Mouse (Mus musculus) MEL (cell line): ENCODE data around the gene Sp2. TPM values are rescaled to one million over a fixed set of nuclear protein-coding genes. Genes with fewer than 3 reads are reported as not detected.

ENCODE experiments used
- DNase-seq: peaks from one replicate; pipeline ENCODE4 v3.0.0; 2011; ENCODE audit warnings: low read depth, low spot score
- H3K27ac ChIP-seq: 2 replicates; pipeline ENCODE4 v1.5.1; 2012; ENCODE audit warnings: low read depth, mild to moderate bottlenecking, control low read depth, low read length, moderate library complexity; ENCODE audit not compliant: control insufficient read depth
- H3K27me3 ChIP-seq, 2 experiments: fragments of 150-350 bp in 1 of 2; sonication (generic) in 1 of 2; 2 replicates each; pipeline ENCODE4 v1.6.1; 2012; ENCODE audit warnings: low read length in 2 of 2, mild to moderate bottlenecking in 2 of 2, improper control_type of control experiment in 1 of 2, moderate library complexity in 1 of 2; ENCODE audit not compliant: insufficient read depth in 2 of 2, control insufficient read depth in 1 of 2
- H3K36me3 ChIP-seq, 2 experiments: 2 replicates each; pipeline ENCODE4 v1.6.1; 2012 to 2014; ENCODE audit warnings: low read length in 2 of 2, improper control_type of control experiment in 1 of 2, inconsistent platforms in 1 of 2, mild to moderate bottlenecking in 1 of 2; ENCODE audit not compliant: insufficient read depth in 2 of 2, control insufficient read depth in 1 of 2
- H3K4me1 ChIP-seq, 2 experiments: fragments of 150-350 bp in 1 of 2; sonication (generic) in 1 of 2; 2 replicates each; pipeline ENCODE4 v1.6.1; 2012; ENCODE audit warnings: low read length in 2 of 2, improper control_type of control experiment in 1 of 2, mild to moderate bottlenecking in 1 of 2; ENCODE audit not compliant: insufficient read depth in 2 of 2, control insufficient read depth in 1 of 2
- H3K4me3 ChIP-seq, 2 experiments: fragments of 150-350 bp in 1 of 2; sonication (generic) in 1 of 2; 2 replicates each; pipeline ENCODE4 v1.5.1; 2012; ENCODE audit warnings: low read depth in 2 of 2, low read length in 2 of 2, mild to moderate bottlenecking in 2 of 2, moderate library complexity in 2 of 2, control low read depth in 1 of 2, improper control_type of control experiment in 1 of 2; ENCODE audit not compliant: control insufficient read depth in 1 of 2, insufficient read depth in 1 of 2
- H3K79me2 ChIP-seq: 2 replicates; pipeline ENCODE4 v1.6.1; 2012; ENCODE audit warnings: mild to moderate bottlenecking, low read length, moderate library complexity; ENCODE audit not compliant: control insufficient read depth, poor library complexity, insufficient read depth
- H3K9ac ChIP-seq: 2 replicates; pipeline ENCODE4 v1.6.1; 2012; ENCODE audit warnings: low read depth, mild to moderate bottlenecking, control low read depth, low read length, moderate library complexity; ENCODE audit not compliant: control insufficient read depth, poor library complexity, severe bottlenecking
- H3K9me3 ChIP-seq: fragments of 150-350 bp; sonication (generic); replicated peaks from 2 replicates; pipeline ENCODE4 v1.6.1; 2012; ENCODE audit warnings: mild to moderate bottlenecking, low read length, improper control_type of control experiment, moderate library complexity; ENCODE audit not compliant: insufficient read depth
- BHLHE40 ChIP-seq: IDR thresholded peaks from 2 replicates; pipeline ENCODE4 v1.6.1; 2012; ENCODE audit warnings: low read depth, mild to moderate bottlenecking, inconsistent platforms, low read length, improper control_type of control experiment, borderline replicate concordance
- CHD2 ChIP-seq: IDR thresholded peaks from 2 replicates; pipeline ENCODE4 v1.6.1; 2011; ENCODE audit warnings: low read length, improper control_type of control experiment
- EP300 ChIP-seq, 2 experiments: IDR thresholded peaks; 2 replicates each; pipeline ENCODE4 v1.6.1; 2011; ENCODE audit warnings: improper control_type of control experiment in 2 of 2, low read length in 2 of 2, low read depth in 1 of 2, mild to moderate bottlenecking in 1 of 2
- GATA1 ChIP-seq: IDR thresholded peaks from 2 replicates; pipeline ENCODE4 v1.6.1; 2011; ENCODE audit warnings: low read depth, low read length, improper control_type of control experiment
- MAFK ChIP-seq: IDR thresholded peaks from 2 replicates; pipeline ENCODE4 v1.6.1; 2011; ENCODE audit warnings: low read depth, mild to moderate bottlenecking, low read length, improper control_type of control experiment, borderline replicate concordance
- MAX ChIP-seq: IDR thresholded peaks from 2 replicates; pipeline ENCODE4 v1.6.1; 2011; ENCODE audit warnings: low read length, improper control_type of control experiment
- MEF2A ChIP-seq: IDR thresholded peaks from 2 replicates; pipeline ENCODE4 v1.6.1; 2014; ENCODE audit warnings: low read depth, mild to moderate bottlenecking, inconsistent platforms, low read length, improper control_type of control experiment; ENCODE audit not compliant: poor library complexity, insufficient replicate concordance, severe bottlenecking; ENCODE audit errors: extremely low read depth
- MYB ChIP-seq: IDR thresholded peaks from 2 replicates; pipeline ENCODE4 v1.6.1; 2011; ENCODE audit warnings: mild to moderate bottlenecking, low read depth, low read length, improper control_type of control experiment
- MYC ChIP-seq: IDR thresholded peaks from 2 replicates; pipeline ENCODE4 v1.6.1; 2011; ENCODE audit warnings: low read depth, mild to moderate bottlenecking, low read length, improper control_type of control experiment, moderate library complexity
- NELFE ChIP-seq: IDR thresholded peaks from 2 replicates; pipeline ENCODE4 v1.6.1; 2011; ENCODE audit warnings: low read depth, low read length, improper control_type of control experiment
- NRF1 ChIP-seq: IDR thresholded peaks from 2 replicates; pipeline ENCODE4 v1.6.1; 2014; ENCODE audit warnings: low read depth, mild to moderate bottlenecking, inconsistent platforms, low read length, improper control_type of control experiment, moderate library complexity; ENCODE audit not compliant: poor library complexity, insufficient read depth, severe bottlenecking
- POLR2A ChIP-seq, 2 experiments: IDR thresholded peaks; 2 replicates each; pipeline ENCODE4 v1.6.1; 2011 to 2012; ENCODE audit warnings: low read length in 2 of 2, mild to moderate bottlenecking in 2 of 2, control low read depth in 1 of 2, improper control_type of control experiment in 1 of 2, low read depth in 1 of 2, moderate library complexity in 1 of 2; ENCODE audit not compliant: control insufficient read depth in 1 of 2, insufficient read depth in 1 of 2, poor library complexity in 1 of 2
- POLR2AphosphoS2 ChIP-seq: IDR thresholded peaks from 2 replicates; pipeline ENCODE4 v1.6.1; 2011; ENCODE audit warnings: low read length, improper control_type of control experiment
- POLR2AphosphoS5 ChIP-seq: IDR thresholded peaks from 2 replicates; pipeline ENCODE4 v1.6.1; 2012; ENCODE audit warnings: low read depth, borderline replicate concordance, mild to moderate bottlenecking, inconsistent platforms, low read length, moderate library complexity, mixed read lengths
- RAD21 ChIP-seq: IDR thresholded peaks from 2 replicates; pipeline ENCODE4 v1.6.1; 2011; ENCODE audit warnings: mild to moderate bottlenecking, low read depth, low read length, improper control_type of control experiment
- RCOR1 ChIP-seq: IDR thresholded peaks from 2 replicates; pipeline ENCODE4 v1.6.1; 2012; ENCODE audit warnings: low read depth, mild to moderate bottlenecking, inconsistent platforms, low read length, improper control_type of control experiment
- TAL1 ChIP-seq: IDR thresholded peaks from 2 replicates; pipeline ENCODE4 v1.6.1; 2012; ENCODE audit warnings: mild to moderate bottlenecking, inconsistent platforms, low read length, moderate library complexity, mixed read lengths
- TBP ChIP-seq: IDR thresholded peaks from 2 replicates; pipeline ENCODE4 v1.8.0; 2011; ENCODE audit warnings: low read depth, low read length, improper control_type of control experiment
- TCF12 ChIP-seq: IDR thresholded peaks from 2 replicates; pipeline ENCODE4 v1.6.1; 2014; ENCODE audit warnings: low read depth, mild to moderate bottlenecking, inconsistent platforms, low read length, improper control_type of control experiment, moderate library complexity
- UBTF ChIP-seq: IDR thresholded peaks from 2 replicates; pipeline ENCODE4 v1.6.1; 2012; ENCODE audit warnings: low read depth, mild to moderate bottlenecking, inconsistent platforms, low read length, improper control_type of control experiment, moderate library complexity, borderline replicate concordance; ENCODE audit not compliant: insufficient read depth
- USF1 ChIP-seq: IDR thresholded peaks from 2 replicates; pipeline ENCODE4 v1.6.1; 2014; ENCODE audit warnings: low read depth, mild to moderate bottlenecking, inconsistent platforms, low read length, improper control_type of control experiment, moderate library complexity
- USF2 ChIP-seq, 2 experiments: IDR thresholded peaks; 2 replicates each; pipeline ENCODE4 v1.6.1; 2011 to 2012; ENCODE audit warnings: improper control_type of control experiment in 2 of 2, low read length in 2 of 2, borderline replicate concordance in 1 of 2, inconsistent platforms in 1 of 2, low read depth in 1 of 2, mild to moderate bottlenecking in 1 of 2; ENCODE audit not compliant: insufficient read depth in 1 of 2
- ZC3H11A ChIP-seq: IDR thresholded peaks from 2 replicates; pipeline ENCODE4 v1.6.1; 2012; ENCODE audit warnings: low read depth, mild to moderate bottlenecking, inconsistent platforms, low read length, improper control_type of control experiment
- ZNF384 ChIP-seq: IDR thresholded peaks from 2 replicates; pipeline ENCODE4 v1.6.1; 2012; ENCODE audit warnings: low read depth, mild to moderate bottlenecking, inconsistent platforms, low read length, improper control_type of control experiment
- polyA plus RNA-seq, 2 experiments: library from polyadenylated mRNA; stranded (reverse) in 1 of 2; unstranded in 1 of 2; fragments of >175 nt in 1 of 2; fragments of >200 nt in 1 of 2; gene quantifications; 2 replicates each; pipeline versions ENCODE4 v1.2.1 to v1.2.4; 2012; ENCODE audit warnings: low replicate concordance in 2 of 2, low read depth in 1 of 2; ENCODE audit not compliant: insufficient read length in 2 of 2, insufficient read depth in 1 of 2, missing spikeins in 1 of 2
- total RNA-seq: library from RNA; depleted of rRNA; stranded (reverse); fragments of 300-350 nt; gene quantifications from 2 replicates; pipeline ENCODE4 v1.2.3, GENCODE M21; 2012

Gene Sp2
- total and polyA plus RNA-seq, 3 experiments, result 1.4 to 20.3 TPM; not detected in 1

GRCm38 (mm10) chr11:96957061-96957805, 25.5 kb downstream of the Sp2 start:
- Histone ChIP-seq H3K36me3 (peaks cover 18 to 27% of the 10 kb centered on the region in 2 experiments), H3K4me3 (no peak overlapping the region), H3K9me3 (no peaks in the 10 kb centered on the region), H3K4me1 (peaks cover 19 to 29% of the 10 kb centered on the region in 2 experiments), H3K27me3 (no peaks in the 10 kb centered on the region), H3K27ac (peak overlapping the region; percentile 26), H3K79me2 (no peaks in the 10 kb centered on the region; the same call in 1 of the 2 replicates), H3K9ac (no peak overlapping the region)
- DNase-seq, result no peak
- TF ChIP-seq POLR2AphosphoS2 (no peak), BHLHE40 (peak; percentile 12; the same call in 1 of the 2 replicates), EP300 (IDR thresholded peaks at IDR 0.05; ENCODE audit: low read depth in 1 of 2, low read length in 2 of 2) (peak in 1 of 2 experiments; percentile 18; a peak in 1 of 4 replicates), USF1 (peak; percentile 89), ZC3H11A (no peak), TBP (no peak), POLR2AphosphoS5 (no peak), TCF12 (0 out of 2 replicates have a peak, but pooled peaks have one; percentile 14), POLR2A (IDR thresholded peaks at IDR 0.05; ENCODE audit: control insufficient read depth in 1 of 2, insufficient read depth in 1 of 2, low read depth in 1 of 2, low read length in 2 of 2, poor library complexity in 1 of 2) (peak in 1 of 2 experiments; percentile 10; a peak in 1 of 4 replicates), NRF1 (no peak), USF2 (IDR thresholded peaks at IDR 0.05; ENCODE audit: borderline replicate concordance in 1 of 2, insufficient read depth in 1 of 2, low read depth in 1 of 2, low read length in 2 of 2) (0 out of 4 replicates have a peak, but pooled peaks of 1 of the 2 experiments have one; percentile 43), GATA1 (peak; percentile 37; the same call in 1 of the 2 replicates)

- peak; percentile 51 for DNase-seq
- Histone ChIP-seq H3K27me3 (no peaks in the 10 kb centered on the region), H3K36me3 (peaks cover 19 to 27% of the 10 kb centered on the region in 2 experiments), H3K4me3 (no peak overlapping the region), H3K9ac (0 out of 2 replicates have a peak overlapping the region, but pooled peaks have one; percentile 10), H3K27ac (peak overlapping the region; percentile 48), H3K9me3 (no peaks in the 10 kb centered on the region), H3K79me2 (no peaks in the 10 kb centered on the region; the same call in 1 of the 2 replicates), H3K4me1 (peaks cover 19 to 29% of the 10 kb centered on the region in 2 experiments)
- TF ChIP-seq USF1 (peak; percentile 67), ZNF384 (no peak), MEF2A (no peak), RAD21 (no peak), RCOR1 (peak; percentile 70), POLR2AphosphoS2 (peak; percentile 44; the same call in 1 of the 2 replicates), UBTF (no peak), NELFE (0 out of 2 replicates have a peak, but pooled peaks have one; percentile 10), USF2 (IDR thresholded peaks at IDR 0.05; ENCODE audit: borderline replicate concordance in 1 of 2, insufficient read depth in 1 of 2, low read depth in 1 of 2, low read length in 2 of 2) (0 out of 4 replicates have a peak, but pooled peaks of 1 of the 2 experiments have one; percentile 24), CHD2 (no peak), BHLHE40 (peak; percentile 88), MYB (peak; percentile 63; the same call in 1 of the 2 replicates), NRF1 (no peak), GATA1 (peak; percentile 33; the same call in 1 of the 2 replicates), MAX (peak; percentile 82), MAFK (no peak), MYC (peak; percentile 83), TBP (no peak), TAL1 (no peak), ZC3H11A (no peak)
These were observed 26.6 kb downstream of the Sp2 start for GRCm38 (mm10) chr11:96956009-96956724.
